Mouse (Mus musculus): Measurements from ENCODE around the gene Ripply2.

GRCm38 (mm10) chr9:87025764-87026163 is 10.4 kb downstream of the Ripply2 start:
- no peak for TF ChIP-seq CTCF (IDR thresholded peaks at IDR 0.05; ENCODE audit: insufficient read depth, low read depth, low read length)
- no peak for TF ChIP-seq POLR2A (IDR thresholded peaks at IDR 0.05; ENCODE audit: insufficient read depth, low read depth, low read length)

Measured in olfactory bulb, adult 2 months (tissue).